Mouse (Mus musculus): ENCODE measurements at regions not wholly inside any gene's neighbourhood (a gene's known extent, or its start where the extent isn't known, plus 50 kb on each side); places are given as distances from the start of the nearest gene placed in this dataset.

GRCm38 (mm10) chr14:72175751-72176150 is 315.9 kb downstream of the Gm9195 start:
- TF ChIP-seq MAX (IDR thresholded peaks at IDR 0.05; ENCODE audit: low read depth) (no peak), CEBPB (IDR thresholded peaks at IDR 0.05; ENCODE audit: insufficient read depth, poor library complexity, severe bottlenecking) (no peak), E2F4 (IDR thresholded peaks at IDR 0.05; ENCODE audit: insufficient read depth) (no peak), POLR2A (IDR thresholded peaks at IDR 0.05; ENCODE audit: insufficient read length, low read depth) (no peak), POLR2AphosphoS2 (IDR thresholded peaks at IDR 0.05; ENCODE audit: insufficient read length, low read depth) (no peak), REST (IDR thresholded peaks at IDR 0.05; ENCODE audit: insufficient read depth, insufficient read length) (no peak), USF1 (IDR thresholded peaks at IDR 0.05; ENCODE audit: low read depth) (no peak)
